Mouse (Mus musculus) liver, embryonic 14.5 days (tissue): ENCODE results near the gene Gjd3. TPM values are rescaled to one million over a fixed set of nuclear protein-coding genes. Genes with fewer than 3 reads are reported as not detected.

Experiments used
- ATAC-seq: fragments of 200-750 bp; cut with Nextera tagmentation; 2 replicates; pipeline ENCODE4 v1.8.0; 2017; ENCODE audit warnings: moderate number of reproducible peaks, mild to moderate bottlenecking, moderate library complexity; ENCODE audit not compliant: insufficient read depth
- DNase-seq, 3 experiments: peaks; one replicate each; pipeline ENCODE4 v3.0.0-alpha.2; 2012 to 2013; ENCODE audit warnings: low read depth in 3 of 3, low spot score in 3 of 3
- H3K27ac ChIP-seq: fragments of 300-500 bp; sonication (generic); 2 replicates; pipeline ENCODE4 v1.5.1; 2014; ENCODE audit warnings: moderate library complexity, mild to moderate bottlenecking, control low read depth, inconsistent platforms
- H3K27me3 ChIP-seq: fragments of 300-500 bp; sonication (generic); 2 replicates; pipeline ENCODE4 v1.6.1; 2014; ENCODE audit warnings: mild to moderate bottlenecking, low read length, moderate library complexity; ENCODE audit not compliant: control insufficient read depth, insufficient read depth
- H3K36me3 ChIP-seq: fragments of 300-500 bp; sonication (generic); replicated peaks from 2 replicates; pipeline ENCODE4 v1.6.1; 2014; ENCODE audit warnings: low read depth; ENCODE audit not compliant: control insufficient read depth, insufficient read depth
- H3K4me1 ChIP-seq, 2 experiments: fragments of 200-500 bp in 1 of 2; fragments of 300-500 bp in 1 of 2; sonication (generic) in 1 of 2; replicated peaks; 2 replicates each; pipeline ENCODE4 v1.6.1; 2012 to 2014; ENCODE audit warnings: antibody characterized with exemption in 1 of 2, inconsistent platforms in 1 of 2, low read length in 1 of 2; ENCODE audit not compliant: control insufficient read depth in 2 of 2, insufficient read depth in 2 of 2
- H3K4me2 ChIP-seq: fragments of 300-500 bp; sonication (generic); 2 replicates; pipeline ENCODE4 v1.6.1; 2014; ENCODE audit warnings: low read depth, mild to moderate bottlenecking, control low read depth, moderate library complexity
- H3K4me3 ChIP-seq, 2 experiments: fragments of 200-500 bp in 1 of 2; fragments of 300-500 bp in 1 of 2; sonication (generic) in 1 of 2; 2 replicates each; pipeline ENCODE4 v1.5.1; 2012 to 2014; ENCODE audit warnings: low read depth in 2 of 2, low read length in 2 of 2, mild to moderate bottlenecking in 2 of 2, control low read depth in 1 of 2, inconsistent platforms in 1 of 2, moderate library complexity in 1 of 2; ENCODE audit not compliant: insufficient read depth in 1 of 2
- H3K9ac ChIP-seq: fragments of 300-500 bp; sonication (generic); replicated peaks from 2 replicates; pipeline ENCODE4 v1.6.1; 2014; ENCODE audit warnings: mild to moderate bottlenecking, control low read depth, moderate library complexity
- H3K9me3 ChIP-seq: fragments of 300-500 bp; sonication (generic); 2 replicates; pipeline ENCODE4 v1.6.1; 2016; ENCODE audit warnings: low read length, mixed read lengths; ENCODE audit not compliant: control insufficient read depth
- CTCF ChIP-seq: IDR thresholded peaks from 2 replicates; pipeline ENCODE4 v1.5.1; 2016; ENCODE audit warnings: antibody characterized with exemption, low read depth, control low read depth
- EP300 ChIP-seq: IDR thresholded peaks from 2 replicates; pipeline ENCODE4 v1.6.1; 2016; ENCODE audit warnings: antibody characterized with exemption, low read depth
- WGBS: fragments of 180-500 bp; shearing (Covaris S2); extraction: QIAGEN DNeasy Blood & Tissue Kit; methylation state at CpG from one replicate; pipeline ENCODE4 v1.1.7; 2014; ENCODE audit not compliant: insufficient replicate concordance; 5-methylcytosine and 5-hydroxymethylcytosine counted together
- polyA plus RNA-seq, 2 experiments: library from polyadenylated mRNA; depleted of rRNA in 1 of 2; stranded (reverse) in 1 of 2; unstranded in 1 of 2; fragments of >200 nt; fragmentation: Nextera tagmentation in 1 of 2; extraction: Ambion mirVana in 1 of 2; gene quantifications; 2 replicates each; pipeline versions ENCODE4 v1.2.1 to v1.2.3; 2012 to 2014

The Gjd3 gene
- polyA plus RNA-seq, 2 experiments, result not detected

GRCm38 (mm10) chr11:98964201-98964615 lies 18.6 kb downstream of the Gjd3 start:
- WGBS, result 18% methylated on average over 6 of the region's 6 CpGs
- Histone ChIP-seq H3K27ac (no peak overlapping the region), H3K9ac (no peak overlapping the region), H3K27me3 (peaks cover 55% of the 10 kb centered on the region), H3K4me2 (peak overlapping the region; percentile 89), H3K4me3 (0 out of 4 replicates have a peak overlapping the region, but pooled peaks of 1 of the 2 experiments have one; percentile 6), H3K36me3 (no peaks in the 10 kb centered on the region), H3K4me1 (peaks cover 3 to 22% of the 10 kb centered on the region in 2 experiments; a peak in 3 of 4 replicates), H3K9me3 (no peaks in the 10 kb centered on the region)
- TF ChIP-seq EP300, result no peak
- no peak for TF ChIP-seq CTCF
- ATAC-seq, result no peak
- no peak for DNase-seq

- under 1% methylated on average over 32 of the region's 32 CpGs for WGBS
- TF ChIP-seq EP300, result no peak
- TF ChIP-seq CTCF, result no peak
- peaks cover 51% of the 10 kb centered on the region for H3K27me3 ChIP-seq
- H3K4me1 ChIP-seq, result peaks cover 3 to 26% of the 10 kb centered on the region in 2 experiments; a peak in 3 of 4 replicates
- no peaks in the 10 kb centered on the region for H3K36me3 ChIP-seq
- ATAC-seq (peak; percentile 40), DNase-seq (no peak)
- peak overlapping the region; percentile 89 for H3K4me2 ChIP-seq
- no peaks in the 10 kb centered on the region for H3K9me3 ChIP-seq
- no peak overlapping the region for H3K9ac ChIP-seq
- H3K27ac ChIP-seq, result no peak overlapping the region
- peak overlapping the region; percentile 18 to 38 for H3K4me3 ChIP-seq
Measured at GRCm38 (mm10) chr11:98963191-98964021, 19.4 kb downstream of the Gjd3 start.

GRCm38 (mm10) chr11:98962421-98963095 lies 20.3 kb downstream of the Gjd3 start:
- Histone ChIP-seq H3K9ac (no peak overlapping the region; the same call in 1 of the 2 replicates), H3K36me3 (no peaks in the 10 kb centered on the region), H3K4me1 (peaks cover 3 to 26% of the 10 kb centered on the region in 2 experiments; a peak in 3 of 4 replicates), H3K4me3 (peak overlapping the region; percentile 18 to 56), H3K27me3 (peaks cover 51% of the 10 kb centered on the region), H3K4me2 (peak overlapping the region; percentile 89), H3K9me3 (no peaks in the 10 kb centered on the region), H3K27ac (no peak overlapping the region)
- WGBS, result 6% methylated on average over 12 of the region's 12 CpGs
- DNase-seq (no peak), ATAC-seq (no peak)
- no peak for TF ChIP-seq CTCF
- no peak for TF ChIP-seq EP300

GRCm38 (mm10) chr11:98961766-98962165 lies 21.1 kb downstream of the Gjd3 start:
- WGBS, result 6% methylated on average over 8 of the region's 8 CpGs
- no peak for TF ChIP-seq EP300
- no peak for TF ChIP-seq CTCF
- Histone ChIP-seq H3K36me3 (no peaks in the 10 kb centered on the region), H3K9ac (no peak overlapping the region), H3K4me1 (peaks cover 3 to 26% of the 10 kb centered on the region in 2 experiments; a peak in 3 of 4 replicates), H3K27me3 (peaks cover 51% of the 10 kb centered on the region), H3K27ac (no peak overlapping the region), H3K9me3 (no peaks in the 10 kb centered on the region), H3K4me2 (peak overlapping the region; percentile 89), H3K4me3 (peak overlapping the region; percentile 10 to 56)
- no peak for DNase-seq
- ATAC-seq, result no peak

GRCm38 (mm10) chr11:98961051-98961592 lies 21.7 kb downstream of the Gjd3 start:
- no peaks in the 10 kb centered on the region for H3K9me3 ChIP-seq
- H3K4me3 ChIP-seq, result peak overlapping the region; percentile 56 to 64
- 2% methylated on average over 18 of the region's 18 CpGs for WGBS
- TF ChIP-seq CTCF (no peak), EP300 (no peak)
- no peak overlapping the region for H3K27ac ChIP-seq
- H3K4me2 ChIP-seq, result peak overlapping the region; percentile 89
- no peak for DNase-seq
- peak overlapping the region; percentile 42 for H3K9ac ChIP-seq
- peaks cover 3 to 26% of the 10 kb centered on the region in 2 experiments; a peak in 3 of 4 replicates for H3K4me1 ChIP-seq
- H3K36me3 ChIP-seq, result no peaks in the 10 kb centered on the region
- ATAC-seq, result no peak
- peaks cover 51% of the 10 kb centered on the region for H3K27me3 ChIP-seq
